Mouse (Mus musculus) 416B (cell line): ENCODE measurements around the gene Hoxc13.

Experiments
- DNase-seq: peaks from one replicate; pipeline ENCODE4 v3.0.0; 2011; ENCODE audit warnings: low read depth

Gene Hoxc13

GRCm38 (mm10) chr15:102963671-102964640, 43.1 kb downstream of the Hoxc13 start:
- no peak for DNase-seq

- no peak for DNase-seq
Observed at GRCm38 (mm10) chr15:102965003-102965891, 44.3 kb downstream of the Hoxc13 start.

DNA sequence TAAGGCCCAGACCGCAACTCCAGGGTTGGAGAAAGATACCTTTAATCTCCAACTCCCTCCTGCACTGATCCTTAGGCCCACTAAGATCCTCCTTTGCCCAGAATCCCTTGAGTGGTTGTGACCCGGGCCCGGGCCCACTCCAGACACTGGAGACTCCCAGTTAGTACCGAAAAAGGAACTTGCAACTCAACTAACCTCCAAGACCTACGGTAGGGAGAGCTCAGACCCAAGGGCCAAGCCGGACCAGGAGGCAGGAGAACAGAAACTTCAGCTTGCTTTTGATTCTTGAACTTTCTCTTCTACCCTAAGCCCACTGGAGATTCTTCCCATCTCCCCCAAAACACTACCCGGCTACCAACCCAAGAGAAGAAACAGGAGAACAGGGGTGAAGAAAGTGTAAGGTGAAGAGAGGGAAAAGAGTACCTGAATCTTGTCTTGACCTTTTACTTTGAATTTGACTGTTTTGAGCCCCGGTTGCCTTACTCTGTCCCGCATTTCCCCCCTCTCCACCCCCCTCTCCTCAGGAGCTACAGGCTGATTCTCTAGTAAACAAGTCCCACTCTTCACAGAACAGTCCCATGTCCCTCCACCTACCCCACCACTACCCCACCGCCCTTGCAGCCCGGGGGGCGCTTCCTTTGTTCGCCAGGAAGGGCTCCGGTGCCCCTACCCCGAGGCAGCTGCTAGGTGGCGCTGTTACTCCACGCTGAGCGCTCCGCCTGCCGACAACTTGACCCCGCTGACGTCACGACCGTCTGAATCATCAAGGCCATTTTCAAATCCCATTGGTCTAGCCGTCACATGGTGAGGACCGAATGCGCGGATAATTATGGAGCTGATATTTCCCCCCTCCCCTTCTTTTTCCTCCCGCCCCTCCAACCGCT, 45.2 kb downstream of the Hoxc13 start:
- DNase-seq = peak; percentile 94

- no peak for DNase-seq
Observed at GRCm38 (mm10) chr15:102966776-102967311, 45.9 kb downstream of the Hoxc13 start, which contains the start of gene Hoxc10. Gene Hoxc10, plus strand, starts transcription at chr15:102966796.

DNA sequence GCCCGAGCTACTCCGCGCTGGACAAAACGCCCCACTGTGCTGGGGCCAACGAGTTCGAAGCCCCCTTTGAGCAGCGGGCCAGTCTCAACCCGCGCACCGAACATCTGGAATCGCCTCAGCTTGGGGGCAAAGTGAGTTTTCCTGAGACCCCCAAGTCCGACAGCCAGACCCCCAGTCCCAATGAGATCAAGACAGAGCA, 46.3 kb downstream of the Hoxc13 start, which contains the start of gene Hoxc5:
TSS of gene Hoxc5 (plus strand) at position 132 of the 199 bp plus-strand sequence.
- no peak for DNase-seq

- DNase-seq = no peak
Observed at GRCm38 (mm10) chr15:102967511-102968397, 46.9 kb downstream of the Hoxc13 start.

DNA sequence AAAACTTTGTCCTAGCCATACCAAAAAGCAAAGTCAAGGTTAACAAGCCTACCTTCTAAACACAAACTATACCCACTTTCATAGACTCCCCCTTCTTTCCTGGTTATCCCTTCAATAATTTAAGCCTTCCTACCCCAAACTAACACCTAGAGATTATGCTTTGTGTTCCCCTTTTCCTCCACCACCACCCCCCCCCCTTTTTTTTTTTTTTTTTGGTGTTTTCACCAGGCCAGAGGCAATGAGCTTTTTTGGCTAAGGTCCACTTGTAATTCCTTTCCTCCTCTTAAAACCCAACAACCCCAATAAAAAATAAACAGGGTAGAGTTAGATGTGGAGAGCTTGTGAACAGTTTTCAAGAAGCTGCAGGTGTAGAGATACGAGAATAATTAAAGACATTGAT, 48.4 kb downstream of the Hoxc13 start:
- no peak for DNase-seq

GRCm38 (mm10) chr15:102970740-102971139, 49.8 kb downstream of the Hoxc13 start:
- DNase-seq = peak; percentile 59

DNA sequence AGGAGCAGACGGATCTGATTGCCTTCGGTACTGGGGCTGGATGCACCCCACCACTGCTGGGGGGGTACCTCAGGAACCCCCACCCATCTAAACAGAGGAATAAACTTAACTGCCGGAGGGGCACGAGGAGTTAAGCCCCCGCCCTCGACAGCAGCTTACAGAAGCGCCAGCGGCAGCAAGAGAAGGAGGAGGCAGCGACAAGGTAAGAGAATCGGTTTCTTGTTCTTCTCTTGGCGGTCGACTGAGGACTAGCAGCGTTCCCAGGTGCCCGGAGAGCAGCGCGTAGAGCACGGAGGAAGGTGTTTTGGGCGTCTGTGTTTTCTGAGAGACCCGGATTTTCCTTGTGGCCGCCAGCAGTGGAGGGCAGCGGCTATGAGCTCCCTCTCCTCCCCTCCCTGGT, 51.4 kb downstream of the Hoxc13 start:
- no peak for DNase-seq

- no peak for DNase-seq
Observed at GRCm38 (mm10) chr15:102972753-102973152, 51.9 kb downstream of the Hoxc13 start.

- DNase-seq = no peak
Observed at GRCm38 (mm10) chr15:102975034-102975433, 54.1 kb downstream of the Hoxc13 start.

GRCm38 (mm10) chr15:102975688-102976111, 54.8 kb downstream of the Hoxc13 start:
- DNase-seq = peak; percentile 71

DNA sequence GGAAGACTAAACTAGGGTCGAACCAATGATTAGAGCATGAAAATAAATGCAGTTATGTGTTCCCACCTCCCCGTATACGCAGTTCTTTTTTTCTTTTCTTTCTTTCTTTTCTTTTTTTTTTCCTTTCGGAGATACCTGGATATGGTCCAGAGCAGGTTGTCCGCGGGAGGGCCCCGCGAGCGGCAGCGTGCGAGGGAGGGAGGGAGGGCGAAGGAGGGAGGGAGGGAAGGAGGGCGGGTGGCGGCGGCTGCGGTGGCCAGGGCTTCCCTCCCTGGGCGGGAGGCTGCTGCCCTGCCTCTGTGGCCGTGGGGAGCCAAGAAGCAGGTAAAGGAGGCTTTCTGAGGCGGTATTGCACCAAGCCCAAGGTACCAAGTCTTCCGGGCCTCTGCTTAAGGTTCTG, 55.3 kb downstream of the Hoxc13 start, which contains the start of gene Hoxc9:
TSS of gene Hoxc9 (plus strand) at position 269 of the 400 bp plus-strand sequence.
- DNase-seq = peak; percentile 17

- no peak for DNase-seq
Observed at GRCm38 (mm10) chr15:102976631-102977422, 55.9 kb downstream of the Hoxc13 start.

GRCm38 (mm10) chr15:102977423-102977974, 56.6 kb downstream of the Hoxc13 start:
- DNase-seq = no peak
